In the genomic region with DNA sequence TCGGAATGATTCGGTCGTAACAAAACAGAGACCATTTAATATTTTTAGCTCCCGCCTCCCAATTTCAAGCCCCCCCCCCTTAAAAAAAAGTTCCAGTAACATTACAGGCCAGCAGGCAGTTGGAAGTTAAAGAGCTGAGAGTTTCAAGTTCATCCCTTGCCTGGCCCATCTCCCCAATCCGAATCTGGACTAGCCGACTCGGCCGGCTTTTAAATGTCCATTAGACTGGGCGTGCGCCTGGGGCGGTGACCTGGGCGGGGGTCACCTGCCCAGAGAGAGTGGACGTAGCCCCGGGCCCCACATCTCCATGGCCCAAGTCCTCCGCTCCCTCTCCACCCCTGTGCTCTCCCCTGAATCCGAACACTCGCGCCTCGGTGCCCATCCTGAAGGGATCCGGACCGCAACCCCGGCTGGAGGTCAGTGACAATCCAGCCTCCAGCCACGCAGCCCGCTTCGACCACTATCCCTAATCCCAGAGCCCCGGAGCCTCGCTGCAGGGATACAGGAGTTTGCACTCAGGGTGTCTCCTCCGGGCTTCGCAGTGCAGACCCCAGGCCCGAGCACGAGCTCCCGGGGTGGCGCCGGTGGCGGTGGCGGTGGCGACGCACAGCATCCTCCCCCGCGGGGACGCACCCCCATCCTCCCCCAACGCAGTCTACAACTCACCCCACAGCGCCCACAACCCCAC, we compare ENCODE assay signal across 8 mouse cellular contexts. TPM values are rescaled to one million over a fixed set of nuclear protein-coding genes. Genes with fewer than 3 reads are reported as not detected.
DNase-seq lines count a peak whose midpoint lies in the region; ATAC-seq lines count a peak whose summit lies in the region.

No protein-coding gene starts in this region.

- H3K4me1 ChIP-seq in forebrain, embryonic 10.5 days, result peaks cover 36% of the 10 kb centered on the region
- peaks cover 12% of the 10 kb centered on the region for H3K4me1 ChIP-seq in hindbrain, embryonic 12.5 days
- H3K4me1 ChIP-seq in liver, embryonic 16.5 days (ENCODE audit: control insufficient read depth, low read depth, low read length), result no peaks in the 10 kb centered on the region; the same call in 1 of the 2 replicates
- peaks cover 27% of the 10 kb centered on the region for H3K4me1 ChIP-seq in neural tube, embryonic 13.5 days (replicated peaks)

- under 1% methylated on average over 42 of the region's 43 CpGs for whole genome bisulfite sequencing in forebrain, embryonic 10.5 days
- under 1% methylated on average over 41 of the region's 43 CpGs for WGBS in hindbrain, embryonic 12.5 days
- under 1% methylated on average over 43 of the region's 43 CpGs for WGBS in liver, embryonic 16.5 days (ENCODE audit: insufficient replicate concordance)
- WGBS in neural tube, embryonic 13.5 days, result under 1% methylated on average over 43 of the region's 43 CpGs

- H3K9ac ChIP-seq in hindbrain, embryonic 12.5 days, result peak overlapping the region; percentile 79
- H3K9ac ChIP-seq in liver, embryonic 16.5 days (ENCODE audit: low read depth, low read length), result peak overlapping the region; percentile 23
- peak overlapping the region; percentile 84 for H3K9ac ChIP-seq in neural tube, embryonic 13.5 days

- peak overlapping the region; percentile 95 for H3K4me2 ChIP-seq in hindbrain, embryonic 12.5 days (replicated peaks)
- H3K4me2 ChIP-seq in liver, embryonic 16.5 days (ENCODE audit: low read depth, low read length), result peak overlapping the region; percentile 65
- peak overlapping the region; percentile 91 for H3K4me2 ChIP-seq in neural tube, embryonic 13.5 days

- peak overlapping the region; percentile 74 for H3K4me3 ChIP-seq in forebrain, embryonic 10.5 days
- peak overlapping the region; percentile 60 for H3K4me3 ChIP-seq in hindbrain, embryonic 12.5 days
- H3K4me3 ChIP-seq in liver, embryonic 16.5 days (ENCODE audit: low read depth, low read length), result peak overlapping the region; percentile 57
- peak overlapping the region; percentile 59 for H3K4me3 ChIP-seq in neural tube, embryonic 13.5 days

- peak; percentile 41; the same call in 1 of the 2 replicates for ATAC-seq in hindbrain, embryonic 12.5 days (ENCODE audit: low FRiP score)
- ATAC-seq in liver, embryonic 16.5 days (ENCODE audit: low read depth), result no peak
- ATAC-seq in neural tube, embryonic 13.5 days (ENCODE audit: low read depth), result peak; percentile 48; the same call in 1 of the 2 replicates

- H3K9me3 ChIP-seq in forebrain, embryonic 10.5 days, result no peaks in the 10 kb centered on the region
- H3K9me3 ChIP-seq in hindbrain, embryonic 12.5 days (replicated peaks), result no peaks in the 10 kb centered on the region
- H3K9me3 ChIP-seq in liver, embryonic 16.5 days (replicated peaks; ENCODE audit: control insufficient read depth, low read length), result no peaks in the 10 kb centered on the region
- no peaks in the 10 kb centered on the region for H3K9me3 ChIP-seq in neural tube, embryonic 13.5 days

- H3K36me3 ChIP-seq in forebrain, embryonic 10.5 days (replicated peaks), result no peaks in the 10 kb centered on the region
- H3K36me3 ChIP-seq in hindbrain, embryonic 12.5 days, result no peaks in the 10 kb centered on the region
- no peaks in the 10 kb centered on the region for H3K36me3 ChIP-seq in liver, embryonic 16.5 days (ENCODE audit: control insufficient read depth, insufficient read depth)
- H3K36me3 ChIP-seq in neural tube, embryonic 13.5 days, result no peaks in the 10 kb centered on the region

- DNase-seq in adrenal gland, adult 18-20 months (ENCODE audit: low spot score in 2 of 2), result peak; percentile 42 to 47
- no peak for DNase-seq in adrenal gland, postnatal 4 days (ENCODE audit: low spot score in 2 of 2)
- DNase-seq in Muller cell, postnatal 12 days (ENCODE audit: inconsistent ontology term), result peak; percentile 56
- peak; percentile 65 for DNase-seq in forebrain, embryonic 10.5 days (ENCODE audit: extremely low spot score, low spot score)
- DNase-seq in urinary bladder, postnatal 25 days (ENCODE audit: low spot score), result peak; percentile 35

- peaks cover 31% of the 10 kb centered on the region for H3K27me3 ChIP-seq in forebrain, embryonic 10.5 days (ENCODE audit: poor library complexity, severe bottlenecking)
- H3K27me3 ChIP-seq in hindbrain, embryonic 12.5 days, result peaks cover 11% of the 10 kb centered on the region; the same call in 1 of the 2 replicates
- H3K27me3 ChIP-seq in liver, embryonic 16.5 days (ENCODE audit: control insufficient read depth, insufficient read depth, low read depth, low read length), result peaks cover 40% of the 10 kb centered on the region
- no peaks in the 10 kb centered on the region for H3K27me3 ChIP-seq in neural tube, embryonic 13.5 days

- peak overlapping the region; percentile 91 for H3K27ac ChIP-seq in forebrain, embryonic 10.5 days
- H3K27ac ChIP-seq in hindbrain, embryonic 12.5 days, result peak overlapping the region; percentile 81
- peak overlapping the region; percentile 52 for H3K27ac ChIP-seq in liver, embryonic 16.5 days (ENCODE audit: low read length)
- peak overlapping the region; percentile 81 for H3K27ac ChIP-seq in neural tube, embryonic 13.5 days (replicated peaks)

RNA-seq across cellular contexts. Expression of a gene that starts 0.9 kb away (rescaled TPM):
- total RNA-seq in adrenal gland, adult 18-20 months (2021), result 10 to 100 TPM; 25.7 to 30.1 TPM
- total RNA-seq in adrenal gland, postnatal 4 days (2021), result 10 to 100 TPM; 71.3 to 72.3 TPM
- 13.1 and 14.5 TPM in 2 replicates for polyA plus RNA-seq in forebrain, embryonic 10.5 days (2016; fragmentation: Nextera tagmentation; extraction: Ambion mirVana)
- 20.9 and 23.6 TPM in 2 replicates for polyA plus RNA-seq in hindbrain, embryonic 12.5 days (2016; fragmentation: Nextera tagmentation; extraction: Ambion mirVana)
- 4.6 and 5.1 TPM in 2 replicates for polyA plus RNA-seq in liver, embryonic 16.5 days (2015; fragmentation: Nextera tagmentation; extraction: Ambion mirVana)
- 15.1 and 18.3 TPM in 2 replicates for polyA plus RNA-seq in neural tube, embryonic 13.5 days (2015; fragmentation: Nextera tagmentation; extraction: Ambion mirVana)

Comparison
In these comparisons a context has a peak if more than half of its experiments do, and no peak if none do; other contexts are left out.
1. DNase-seq: peak in adrenal gland, adult 18-20 months (2 of 2), Muller cell, postnatal 12 days (single experiment), forebrain, embryonic 10.5 days (single experiment) and urinary bladder, postnatal 25 days (single experiment); none in adrenal gland, postnatal 4 days (0 of 2).
2. H3K9ac ChIP-seq: peak in every context shown above with its lines; median percentile 84 in neural tube, embryonic 13.5 days; 79 in hindbrain, embryonic 12.5 days; 23 in liver, embryonic 16.5 days.
3. Peak in every context shown above with its lines, with median percentiles within 50 percentile points of each other: H3K27ac ChIP-seq, H3K4me3 ChIP-seq and H3K4me2 ChIP-seq.